Mouse (Mus musculus) retina, embryonic 14.5 days (tissue): ENCODE results near the gene Glmn.

Source experiments
- DNase-seq: peaks from one replicate; pipeline ENCODE4 v3.0.0-alpha.2; 2015; ENCODE audit warnings: low spot score

Gene Glmn

GRCm38 (mm10) chr5:107516087-107516486 lies 81.6 kb downstream of the Glmn start:
- DNase-seq, result no peak

GRCm38 (mm10) chr5:107515453-107515852 lies 82.2 kb downstream of the Glmn start:
- DNase-seq, result no peak

- DNase-seq, result peak; percentile 76
These were observed 84.1 kb downstream of the Glmn start for GRCm38 (mm10) chr5:107513583-107513982.

GRCm38 (mm10) chr5:107511326-107511725 lies 86.4 kb downstream of the Glmn start:
- DNase-seq, result no peak

GRCm38 (mm10) chr5:107510503-107510902 lies 87.2 kb downstream of the Glmn start:
- no peak for DNase-seq

- DNase-seq, result no peak
These were observed 90.4 kb downstream of the Glmn start, which contains the start of gene Gm42669 for GRCm38 (mm10) chr5:107507321-107507720. TSS of gene Gm42669 (plus strand) at chr5:107507621.

- no peak for DNase-seq
These were observed 96.9 kb downstream of the Glmn start for GRCm38 (mm10) chr5:107500741-107501140.

- DNase-seq, result no peak
These were observed 97.7 kb downstream of the Glmn start for GRCm38 (mm10) chr5:107499891-107500535.
